Mouse (Mus musculus) cortical plate, adult 2 months (tissue): ENCODE measurements at regions not wholly inside any gene's neighbourhood (a gene's known extent, or its start where the extent isn't known, plus 50 kb on each side); places are given as distances from the start of the nearest gene placed in this dataset.

ENCODE experiments used
- CTCF ChIP-seq: fragments of 200-500 bp; IDR thresholded peaks from 2 replicates; pipeline ENCODE4 v1.5.1; 2011; ENCODE audit warnings: mild to moderate bottlenecking, control low read depth, low read length; ENCODE audit not compliant: insufficient read depth; ENCODE audit errors: extremely low read depth
- POLR2A ChIP-seq: fragments of 200-500 bp; IDR thresholded peaks from 2 replicates; pipeline ENCODE4 v1.6.1; 2011; ENCODE audit warnings: mild to moderate bottlenecking, low read length, control low read depth; ENCODE audit not compliant: insufficient read depth; ENCODE audit errors: extremely low read depth

DNA sequence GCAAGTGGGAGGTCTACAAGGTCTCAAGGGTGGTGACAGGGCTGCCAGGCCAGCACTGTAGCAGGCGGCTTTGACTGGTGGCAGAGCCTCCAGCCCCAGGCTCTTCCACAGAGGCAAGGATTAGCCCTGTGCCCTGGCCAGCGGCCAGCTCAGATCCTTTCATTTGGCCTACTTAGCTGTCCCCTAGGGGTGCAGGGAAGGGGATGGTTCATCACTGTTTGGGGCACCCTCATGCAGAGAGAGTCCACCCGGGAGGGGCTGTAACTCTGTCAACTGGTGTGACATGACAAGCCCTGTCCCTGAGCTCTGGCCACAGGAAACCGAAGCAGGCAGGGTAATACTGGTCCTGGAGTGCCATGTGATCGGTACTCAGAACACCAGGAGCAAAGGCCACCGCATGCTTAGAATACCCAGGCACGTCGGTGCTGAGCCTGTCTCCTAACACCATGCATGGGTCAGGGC lies 378.4 kb downstream of the Zfp536 start:
- TF ChIP-seq CTCF (no peak), POLR2A (no peak)
